Mouse (Mus musculus): ENCODE data around the gene Kif26b. TPM values are rescaled to one million over a fixed set of nuclear protein-coding genes. Genes with fewer than 3 reads are reported as not detected.

Kif26b gene
- polyA plus RNA-seq, 1 experiment from 2014 or later: 11.1 TPM

DNA sequence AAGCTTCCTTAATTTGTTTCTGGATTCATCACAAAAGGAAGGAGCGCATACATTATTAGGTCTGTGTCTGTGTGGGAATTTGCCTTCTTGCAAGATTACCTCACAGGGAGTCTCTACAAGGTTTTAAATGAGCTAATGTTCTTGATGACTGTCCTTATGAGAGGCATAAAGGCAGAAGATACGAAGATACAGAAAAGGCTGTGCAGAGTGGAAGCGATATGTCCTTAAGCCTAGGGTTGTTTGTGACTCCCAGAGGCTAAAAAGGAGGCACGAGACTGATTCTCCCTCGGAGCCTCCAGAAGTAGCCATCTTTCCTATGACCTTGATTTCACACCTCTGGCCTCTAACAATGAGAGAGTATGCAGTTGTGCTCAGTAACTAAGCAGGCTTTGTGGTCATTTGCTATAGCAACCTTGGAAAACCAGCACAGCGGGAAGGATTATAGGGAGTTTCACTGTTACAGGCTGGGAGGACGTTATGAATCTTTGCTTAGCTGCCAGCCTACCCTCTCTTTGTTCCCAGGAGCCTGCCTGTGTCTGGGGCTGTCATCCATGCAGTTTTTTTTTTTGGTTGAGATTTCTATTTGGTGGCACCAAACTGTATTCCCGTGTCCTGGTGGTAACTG, 80.3 kb downstream of the Kif26b start:
- Histone ChIP-seq H3K4me3 (replicated peaks) (no peak overlapping the region), H3K4me1 (peaks cover 30% of the 10 kb centered on the region), H3K9ac (replicated peaks) (no peak overlapping the region), H3K4me2 (no peak overlapping the region), H3K27ac (replicated peaks) (peak overlapping the region; percentile 61), H3K27me3 (replicated peaks) (no peaks in the 10 kb centered on the region), H3K36me3 (no peaks in the 10 kb centered on the region), H3K9me3 (replicated peaks) (no peaks in the 10 kb centered on the region; the same call in 1 of the 2 replicates)
- 36% methylated on average over 8 of the region's 8 CpGs for WGBS
- no peak for ATAC-seq (ENCODE audit: low FRiP score)

DNA sequence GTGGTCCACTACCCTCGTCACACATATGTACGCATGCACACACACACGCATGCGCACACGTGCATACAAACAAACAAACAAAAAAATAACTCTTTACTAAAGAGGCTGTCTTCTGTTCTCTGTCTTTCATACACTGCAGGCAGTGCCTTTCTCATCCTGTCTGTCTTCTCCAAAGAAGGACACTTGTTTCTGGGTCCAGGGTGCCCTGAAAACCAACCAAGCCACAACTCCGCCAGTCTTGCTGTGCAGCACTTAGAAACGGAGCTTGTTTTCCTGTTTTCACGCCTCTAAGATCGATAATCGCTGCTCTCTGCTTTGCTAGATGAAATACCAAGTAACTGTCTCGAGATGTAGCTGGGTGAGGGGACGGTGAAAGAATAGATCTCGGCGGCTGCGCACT, 82.6 kb downstream of the Kif26b start:
- WGBS: 89% methylated on average over 15 of the region's 15 CpGs

DNA sequence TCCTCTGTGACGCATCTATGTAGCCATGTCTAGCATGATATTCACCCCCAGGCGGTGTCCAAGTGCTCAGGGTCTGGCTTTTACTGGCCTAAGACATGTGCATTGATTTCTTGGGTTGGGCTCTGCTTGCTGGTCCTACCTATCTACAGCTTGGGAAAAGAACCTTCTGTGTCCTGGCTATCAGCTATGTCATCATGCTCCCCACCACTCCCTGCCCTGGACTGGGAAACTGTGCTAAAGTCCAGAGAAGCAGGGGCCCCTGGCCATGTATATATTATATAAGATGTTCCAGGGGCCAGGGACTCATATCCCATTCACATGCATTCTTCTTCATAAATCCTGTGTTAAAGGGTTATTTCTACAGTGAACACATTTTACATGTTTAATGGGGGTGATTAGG, 92.4 kb downstream of the Kif26b start:
- ATAC-seq (ENCODE audit: low FRiP score): no peak
- H3K36me3 ChIP-seq: no peaks in the 10 kb centered on the region
- H3K9ac ChIP-seq (replicated peaks): no peak overlapping the region
- 97% methylated on average over 2 of the region's 2 CpGs for WGBS
- peaks cover 27% of the 10 kb centered on the region for H3K4me1 ChIP-seq
- H3K4me3 ChIP-seq (replicated peaks): no peak overlapping the region
- no peaks in the 10 kb centered on the region for H3K9me3 ChIP-seq (replicated peaks)
- no peaks in the 10 kb centered on the region for H3K27me3 ChIP-seq (replicated peaks)
- H3K4me2 ChIP-seq: no peak overlapping the region
- H3K27ac ChIP-seq (replicated peaks): no peak overlapping the region

More for the DNA sequence above, 82.6 kb downstream of the Kif26b start:
- H3K36me3 ChIP-seq: no peaks in the 10 kb centered on the region
- no peak overlapping the region for H3K9ac ChIP-seq (replicated peaks)
- ATAC-seq (ENCODE audit: low FRiP score): no peak
- no peak overlapping the region for H3K4me2 ChIP-seq
- peaks cover 35% of the 10 kb centered on the region for H3K4me1 ChIP-seq
- H3K27me3 ChIP-seq (replicated peaks): no peaks in the 10 kb centered on the region
- H3K9me3 ChIP-seq (replicated peaks): no peaks in the 10 kb centered on the region
- no peak overlapping the region for H3K4me3 ChIP-seq (replicated peaks)
- no peak overlapping the region for H3K27ac ChIP-seq (replicated peaks)

DNA sequence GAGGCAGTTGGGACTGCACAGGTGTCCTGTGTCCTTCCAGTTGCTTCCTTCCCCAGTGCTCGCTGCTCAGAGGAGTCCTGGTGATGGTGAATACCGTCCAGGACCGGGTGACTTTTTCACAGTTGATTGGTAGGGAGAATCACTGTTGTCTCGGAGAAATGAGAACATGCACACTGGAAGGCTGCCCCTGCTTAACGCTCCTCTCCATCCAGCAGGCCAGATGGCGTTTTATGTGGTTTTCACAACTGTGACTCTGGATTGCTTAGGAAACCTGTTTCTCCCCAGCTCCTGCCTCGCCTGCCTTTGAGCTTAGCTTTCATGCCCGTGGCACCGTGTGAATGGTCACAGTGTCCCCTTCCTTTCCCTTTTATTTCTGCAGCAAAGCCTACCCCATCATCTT, 95.0 kb downstream of the Kif26b start:
- Histone ChIP-seq H3K27me3 (replicated peaks) (no peaks in the 10 kb centered on the region), H3K9ac (replicated peaks) (no peak overlapping the region), H3K4me2 (no peak overlapping the region), H3K9me3 (replicated peaks) (no peaks in the 10 kb centered on the region), H3K4me1 (peaks cover 23% of the 10 kb centered on the region), H3K4me3 (replicated peaks) (no peak overlapping the region), H3K27ac (replicated peaks) (0 out of 2 replicates have a peak overlapping the region, but pooled peaks have one; percentile 34), H3K36me3 (no peaks in the 10 kb centered on the region)
- 43% methylated on average over 9 of the region's 9 CpGs for WGBS
- peak; percentile 21; the same call in 1 of the 2 replicates for ATAC-seq (ENCODE audit: low FRiP score)

DNA sequence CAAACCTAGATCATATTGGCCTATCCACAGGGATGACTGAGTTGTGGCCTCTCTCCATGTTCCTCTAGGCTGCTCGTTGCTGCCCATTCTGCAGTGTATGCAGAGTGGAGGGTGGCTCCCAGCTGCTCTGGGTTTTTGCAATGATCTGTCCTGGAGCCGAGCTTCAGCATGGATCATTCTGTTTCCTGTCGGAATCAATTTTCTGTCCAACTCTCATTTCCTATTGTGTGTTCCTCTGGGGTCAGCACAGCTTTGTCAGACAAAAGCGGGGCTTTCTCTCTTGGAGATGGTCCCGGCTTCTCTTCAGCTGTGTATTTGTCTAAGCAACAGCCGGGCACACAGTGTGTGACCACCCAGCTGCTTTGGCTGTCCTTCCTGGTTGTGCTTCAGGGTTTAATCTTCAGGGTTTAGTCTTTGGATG, 98.0 kb downstream of the Kif26b start:
- WGBS: 56% methylated on average over 6 of the region's 6 CpGs
- ATAC-seq (ENCODE audit: low FRiP score): 0 out of 2 replicates have a peak, but pooled peaks have one; percentile 49
- H3K27ac ChIP-seq (replicated peaks): 0 out of 2 replicates have a peak overlapping the region, but pooled peaks have one; percentile 4

DNA sequence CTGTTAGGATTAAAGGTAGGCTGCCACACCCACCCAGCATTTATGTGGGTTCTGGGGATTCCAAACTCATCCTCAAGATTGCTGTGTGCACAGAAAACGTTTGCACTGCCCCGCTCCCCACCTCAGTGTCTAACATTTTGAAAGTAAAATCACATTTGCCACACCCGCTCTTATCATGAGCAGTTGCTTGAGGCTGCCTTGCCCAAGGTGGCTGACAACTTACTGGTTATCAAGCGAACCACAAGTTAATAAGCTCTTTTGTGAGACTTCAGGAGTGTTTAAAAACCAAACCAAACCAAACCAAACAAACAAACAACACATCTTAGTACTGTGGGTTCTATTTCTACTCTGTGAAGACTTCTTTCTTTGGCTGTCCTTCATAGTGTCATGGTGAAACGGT, 101.1 kb downstream of the Kif26b start:
- H3K9me3 ChIP-seq (replicated peaks): no peaks in the 10 kb centered on the region
- no peak overlapping the region for H3K9ac ChIP-seq (replicated peaks)
- no peak overlapping the region for H3K4me2 ChIP-seq
- no peak for ATAC-seq (ENCODE audit: low FRiP score)
- H3K4me3 ChIP-seq (replicated peaks): no peak overlapping the region
- 83% methylated on average over 5 of the region's 5 CpGs for WGBS
- peaks cover 11% of the 10 kb centered on the region for H3K4me1 ChIP-seq
- no peak overlapping the region for H3K27ac ChIP-seq (replicated peaks)
- H3K27me3 ChIP-seq (replicated peaks): no peaks in the 10 kb centered on the region
- no peaks in the 10 kb centered on the region for H3K36me3 ChIP-seq

More for the DNA sequence above, 98.0 kb downstream of the Kif26b start:
- Histone ChIP-seq H3K27me3 (replicated peaks) (no peaks in the 10 kb centered on the region), H3K4me3 (replicated peaks) (no peak overlapping the region), H3K4me2 (no peak overlapping the region), H3K9ac (replicated peaks) (no peak overlapping the region), H3K9me3 (replicated peaks) (no peaks in the 10 kb centered on the region), H3K36me3 (no peaks in the 10 kb centered on the region), H3K4me1 (peaks cover 12% of the 10 kb centered on the region)

DNA sequence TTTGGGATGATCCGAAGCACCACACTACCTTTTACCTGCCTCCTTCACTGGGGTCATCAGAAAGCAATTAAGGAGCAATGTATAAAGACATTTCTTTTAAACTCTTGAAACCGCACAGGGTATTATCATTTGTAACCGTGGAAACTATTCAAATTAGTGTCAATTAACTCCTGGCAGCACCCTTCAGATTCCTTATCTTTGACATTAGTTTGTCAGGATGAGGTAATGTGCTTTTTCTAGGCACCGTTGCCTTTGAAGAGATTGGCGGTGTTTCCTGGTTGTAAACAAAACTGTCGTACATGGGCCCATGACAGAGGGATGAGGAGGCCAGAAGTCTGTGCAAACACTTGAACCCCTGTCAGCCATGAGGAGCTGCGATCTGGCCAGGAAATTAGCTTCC, 102.9 kb downstream of the Kif26b start:
- no peaks in the 10 kb centered on the region for H3K9me3 ChIP-seq (replicated peaks)
- H3K27ac ChIP-seq (replicated peaks): no peak overlapping the region
- 46% methylated on average over 7 of the region's 7 CpGs for WGBS
- H3K36me3 ChIP-seq: no peaks in the 10 kb centered on the region
- no peaks in the 10 kb centered on the region for H3K27me3 ChIP-seq (replicated peaks)
- H3K4me2 ChIP-seq: no peak overlapping the region
- no peak overlapping the region for H3K9ac ChIP-seq (replicated peaks)
- H3K4me1 ChIP-seq: peaks cover 21% of the 10 kb centered on the region
- no peak overlapping the region for H3K4me3 ChIP-seq (replicated peaks)
- no peak for ATAC-seq (ENCODE audit: low FRiP score)

DNA sequence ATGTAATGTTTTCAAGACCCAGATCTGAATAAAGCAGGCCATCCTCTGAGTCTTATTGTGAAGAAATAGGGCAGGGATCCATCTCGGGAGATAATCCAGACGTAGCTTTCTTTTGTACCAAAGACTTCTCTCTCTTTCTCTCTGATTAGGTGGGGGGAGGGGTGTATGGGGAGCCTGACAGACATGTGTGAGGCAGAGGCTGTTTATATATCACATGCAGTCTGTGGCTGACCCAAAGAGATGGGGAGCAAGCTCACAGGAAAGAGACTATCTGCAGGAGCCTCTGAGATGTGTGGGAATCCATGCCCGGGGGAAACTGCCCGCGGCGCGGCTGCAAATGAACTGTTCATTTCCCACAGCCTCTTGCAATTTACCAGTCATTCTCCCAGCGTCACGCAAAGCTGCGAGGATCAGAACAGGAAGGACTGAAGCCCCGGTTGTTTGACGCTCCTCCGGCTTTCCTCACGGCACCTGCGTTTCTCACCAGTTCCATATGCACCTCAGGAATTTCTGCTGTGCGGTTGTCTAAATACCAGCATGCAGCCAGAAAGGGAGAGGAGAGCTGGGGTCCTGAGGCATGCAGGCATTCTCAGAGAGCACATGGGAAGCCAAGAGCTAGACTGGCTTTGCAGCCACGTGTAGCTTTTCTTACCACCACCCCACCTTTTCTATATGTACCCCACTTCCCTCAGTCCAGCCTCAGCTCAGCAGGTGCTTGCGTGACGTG, 105.6 kb downstream of the Kif26b start:
- Histone ChIP-seq H3K27ac (replicated peaks) (peak overlapping the region; percentile 56), H3K4me1 (peaks cover 34% of the 10 kb centered on the region), H3K4me3 (replicated peaks) (no peak overlapping the region), H3K9me3 (replicated peaks) (no peaks in the 10 kb centered on the region), H3K36me3 (no peaks in the 10 kb centered on the region), H3K4me2 (peak overlapping the region; percentile 27; the same call in 1 of the 2 replicates), H3K9ac (replicated peaks) (no peak overlapping the region), H3K27me3 (replicated peaks) (no peaks in the 10 kb centered on the region)
- WGBS: 47% methylated on average over 19 of the region's 19 CpGs
- 0 out of 2 replicates have a peak, but pooled peaks have one; percentile 18 for ATAC-seq (ENCODE audit: low FRiP score)

DNA sequence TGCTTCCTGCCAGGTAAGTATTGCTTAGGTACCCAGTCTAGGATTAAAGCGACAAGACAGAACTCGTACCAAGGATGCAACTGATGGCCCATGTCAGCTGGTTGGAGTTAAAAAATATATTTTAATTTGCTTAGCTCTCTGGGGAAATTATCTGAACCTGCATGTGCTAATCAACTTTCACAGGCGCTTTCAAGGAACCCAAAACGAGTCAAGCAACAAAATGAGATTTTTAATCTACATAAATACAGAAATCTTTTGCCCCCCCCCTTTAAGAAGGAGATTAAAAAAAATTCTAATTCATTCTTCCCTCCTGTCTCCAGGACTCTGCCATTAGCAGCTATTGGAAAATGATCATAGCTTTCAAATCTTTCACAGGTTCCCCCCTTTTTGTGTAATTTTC, 106.5 kb downstream of the Kif26b start:
- no peaks in the 10 kb centered on the region for H3K9me3 ChIP-seq (replicated peaks)
- H3K4me2 ChIP-seq: no peak overlapping the region
- H3K27ac ChIP-seq (replicated peaks): no peak overlapping the region; the same call in 1 of the 2 replicates
- no peaks in the 10 kb centered on the region for H3K36me3 ChIP-seq
- H3K4me1 ChIP-seq: peaks cover 41% of the 10 kb centered on the region
- peak; percentile 32; the same call in 1 of the 2 replicates for ATAC-seq (ENCODE audit: low FRiP score)
- H3K9ac ChIP-seq (replicated peaks): no peak overlapping the region
- WGBS: 47% methylated on average over 4 of the region's 4 CpGs
- no peaks in the 10 kb centered on the region for H3K27me3 ChIP-seq (replicated peaks)
- no peak overlapping the region for H3K4me3 ChIP-seq (replicated peaks)

DNA sequence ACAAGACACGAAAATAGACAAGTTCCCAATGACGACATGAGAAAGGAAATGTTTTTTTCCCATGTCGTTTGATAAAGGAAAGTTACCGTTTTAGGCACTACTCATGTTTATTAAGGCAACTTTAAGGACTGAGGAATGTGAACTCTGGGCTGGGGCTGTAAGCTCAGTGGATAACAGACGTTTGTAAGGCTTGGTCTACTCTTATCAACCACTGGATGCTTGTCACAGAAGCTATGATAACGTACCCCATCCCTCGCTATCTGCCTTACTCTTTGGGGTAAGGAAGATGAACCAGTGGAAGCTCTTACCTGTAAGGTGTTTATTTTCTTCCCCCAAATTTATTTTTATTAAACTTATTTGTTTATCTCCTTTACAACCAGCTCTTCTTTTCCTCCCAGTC, 108.4 kb downstream of the Kif26b start:
- 86% methylated on average over 7 of the region's 7 CpGs for WGBS

DNA sequence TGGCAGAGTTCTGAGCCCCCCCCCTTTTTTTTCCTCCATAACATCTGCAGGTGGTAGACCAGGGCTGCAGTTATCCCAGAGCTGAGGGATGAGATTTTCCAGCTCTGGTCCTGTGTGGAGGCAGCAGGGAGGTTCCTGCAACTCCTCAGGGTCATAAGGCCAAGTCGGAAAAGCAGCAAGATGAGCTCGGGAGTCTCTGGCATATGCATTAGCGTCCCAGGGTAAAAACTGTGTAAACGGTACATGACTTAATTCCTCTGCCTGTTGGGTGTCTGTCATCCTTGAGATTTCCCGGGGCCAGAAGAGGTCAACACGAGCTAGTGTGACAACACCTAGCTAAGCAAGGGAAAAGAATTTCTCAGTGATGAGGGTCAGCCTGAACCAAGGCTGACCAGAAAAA, 111.0 kb downstream of the Kif26b start:
- WGBS: 71% methylated on average over 6 of the region's 6 CpGs
- ATAC-seq (ENCODE audit: low FRiP score): no peak

More for the DNA sequence above, 108.4 kb downstream of the Kif26b start:
- peaks cover 47% of the 10 kb centered on the region for H3K4me1 ChIP-seq
- no peaks in the 10 kb centered on the region for H3K27me3 ChIP-seq (replicated peaks)
- H3K36me3 ChIP-seq: no peaks in the 10 kb centered on the region
- H3K4me2 ChIP-seq: no peak overlapping the region
- no peaks in the 10 kb centered on the region for H3K9me3 ChIP-seq (replicated peaks)
- H3K27ac ChIP-seq (replicated peaks): no peak overlapping the region
- H3K4me3 ChIP-seq (replicated peaks): no peak overlapping the region
- ATAC-seq (ENCODE audit: low FRiP score): no peak
- no peak overlapping the region for H3K9ac ChIP-seq (replicated peaks)

More for the DNA sequence above, 111.0 kb downstream of the Kif26b start:
- Histone ChIP-seq H3K9me3 (replicated peaks) (no peaks in the 10 kb centered on the region), H3K9ac (replicated peaks) (no peak overlapping the region), H3K27ac (replicated peaks) (no peak overlapping the region), H3K4me1 (peaks cover 39% of the 10 kb centered on the region), H3K27me3 (replicated peaks) (no peaks in the 10 kb centered on the region), H3K4me2 (no peak overlapping the region), H3K4me3 (replicated peaks) (no peak overlapping the region), H3K36me3 (no peaks in the 10 kb centered on the region)

Measured in neural tube, embryonic 15.5 days (tissue).